Mouse (Mus musculus) midbrain, embryonic 10.5 days (tissue): Measurements from ENCODE around the gene Pde4c. TPM values are rescaled to one million over a fixed set of nuclear protein-coding genes. Genes with fewer than 3 reads are reported as not detected.

Experiments
- DNase-seq: peaks from one replicate; pipeline ENCODE4 v3.0.0-alpha.2; 2017; ENCODE audit warnings: low spot score
- H3K27ac ChIP-seq: fragments of 300-500 bp; sonication (generic); replicated peaks from 2 replicates; pipeline ENCODE4 v1.5.1; 2016; ENCODE audit warnings: mild to moderate bottlenecking
- H3K27me3 ChIP-seq: fragments of 300-500 bp; sonication (generic); 2 replicates; pipeline ENCODE4 v1.6.1; 2016; ENCODE audit warnings: low read depth, mild to moderate bottlenecking; ENCODE audit not compliant: poor library complexity, severe bottlenecking
- H3K36me3 ChIP-seq: fragments of 300-500 bp; sonication (generic); 2 replicates; pipeline ENCODE4 v1.6.1; 2016; ENCODE audit warnings: mild to moderate bottlenecking, moderate library complexity
- H3K4me1 ChIP-seq: fragments of 300-500 bp; sonication (generic); 2 replicates; pipeline ENCODE4 v1.6.1; 2016
- H3K4me3 ChIP-seq: fragments of 300-500 bp; sonication (generic); 2 replicates; pipeline ENCODE4 v1.5.1; 2016; ENCODE audit warnings: mild to moderate bottlenecking, moderate library complexity
- H3K9me3 ChIP-seq: fragments of 300-500 bp; sonication (generic); replicated peaks from 2 replicates; pipeline ENCODE4 v1.6.1; 2016; ENCODE audit warnings: mild to moderate bottlenecking
- WGBS: fragments of 180-500 bp; shearing (Covaris S2); methylation state at CpG from one replicate; pipeline ENCODE4 v1.1.7; 2016; 5-methylcytosine and 5-hydroxymethylcytosine counted together
- polyA plus RNA-seq: library from polyadenylated mRNA; unstranded; fragments of >200 nt; fragmentation: Nextera tagmentation; extraction: Ambion mirVana; gene quantifications from 2 replicates; pipeline ENCODE4 v1.2.1, GENCODE M21; 2016

Pde4c gene
- polyA plus RNA-seq, 1 experiment from 2014 or later, result 0.78 TPM

- peaks cover 76% of the 10 kb centered on the region for H3K36me3 ChIP-seq
- WGBS, result 89% methylated on average over 25 of the region's 25 CpGs
These were observed 63.0 kb downstream of the Pde4c start for GRCm38 (mm10) chr8:70786291-70787050.

GRCm38 (mm10) chr8:70787051-70787445, 63.5 kb downstream of the Pde4c start:
- WGBS, result 89% methylated on average over 3 of the region's 3 CpGs
- no peak for DNase-seq

More at GRCm38 (mm10) chr8:70786291-70787050, 63.0 kb downstream of the Pde4c start:
- H3K9me3 ChIP-seq, result no peaks in the 10 kb centered on the region
- H3K27me3 ChIP-seq, result peaks cover 54% of the 10 kb centered on the region
- no peak for DNase-seq
- H3K4me3 ChIP-seq, result no peak overlapping the region
- no peak overlapping the region for H3K27ac ChIP-seq
- H3K4me1 ChIP-seq, result peaks cover 30% of the 10 kb centered on the region

DNA sequence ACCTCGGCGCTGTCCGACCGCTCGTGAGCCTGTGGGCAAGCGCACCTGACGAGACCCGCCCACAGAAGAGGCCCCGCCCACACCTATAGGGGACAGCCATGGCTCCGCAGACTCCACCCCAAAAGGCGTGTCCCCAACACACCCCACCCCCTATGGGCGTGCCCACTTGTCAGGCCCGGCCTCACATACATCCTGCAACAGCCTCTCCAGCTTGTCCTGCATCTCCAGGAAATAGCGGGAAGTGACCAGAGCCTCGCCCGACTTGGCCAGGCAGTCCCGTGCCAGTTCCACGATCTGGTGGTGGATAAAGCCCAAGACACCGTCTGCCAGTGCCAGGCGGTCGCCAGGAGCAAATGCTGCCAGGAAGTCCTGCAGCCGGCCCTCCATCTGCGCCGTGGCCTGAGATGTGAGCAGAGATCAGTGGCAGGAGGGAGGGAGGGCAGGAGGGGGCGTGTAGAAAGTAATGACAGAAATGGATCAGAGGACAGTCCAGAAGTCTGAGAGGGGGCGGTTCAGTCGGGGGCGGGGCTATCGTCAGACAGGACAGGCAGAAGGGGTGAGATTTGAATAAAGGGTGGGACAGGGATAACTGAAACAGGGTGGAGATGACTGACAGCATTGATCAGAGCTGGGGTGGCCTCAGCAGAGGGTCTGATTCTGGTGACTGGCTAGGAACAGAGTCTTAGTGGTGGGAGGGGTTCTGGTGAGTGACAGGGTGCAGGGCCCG, 64.6 kb downstream of the Pde4c start:
- Histone ChIP-seq H3K9me3 (no peaks in the 10 kb centered on the region), H3K36me3 (peaks cover 61% of the 10 kb centered on the region), H3K27me3 (peaks cover 58% of the 10 kb centered on the region), H3K27ac (peak overlapping the region; percentile 29; the same call in 1 of the 2 replicates), H3K4me1 (peaks cover 46% of the 10 kb centered on the region), H3K4me3 (peak overlapping the region; percentile 39)
- WGBS, result 17% methylated on average over 30 of the region's 30 CpGs
- peak; percentile 70 for DNase-seq

More at GRCm38 (mm10) chr8:70787051-70787445, 63.5 kb downstream of the Pde4c start:
- Histone ChIP-seq H3K4me1 (peaks cover 36% of the 10 kb centered on the region), H3K27me3 (peaks cover 58% of the 10 kb centered on the region), H3K9me3 (no peaks in the 10 kb centered on the region), H3K36me3 (peaks cover 70% of the 10 kb centered on the region), H3K27ac (no peak overlapping the region), H3K4me3 (no peak overlapping the region)

GRCm38 (mm10) chr8:70789046-70789445, 65.5 kb downstream of the Pde4c start:
- H3K4me1 ChIP-seq, result peaks cover 51% of the 10 kb centered on the region
- H3K36me3 ChIP-seq, result peaks cover 52% of the 10 kb centered on the region
- no peaks in the 10 kb centered on the region for H3K9me3 ChIP-seq
- no peak for DNase-seq
- no peak overlapping the region for H3K4me3 ChIP-seq
- H3K27ac ChIP-seq, result no peak overlapping the region
- peaks cover 67% of the 10 kb centered on the region for H3K27me3 ChIP-seq
- 78% methylated on average over 10 of the region's 10 CpGs for WGBS

GRCm38 (mm10) chr8:70790846-70791245, 67.3 kb downstream of the Pde4c start:
- no peak for DNase-seq
- Histone ChIP-seq H3K36me3 (peaks cover 34% of the 10 kb centered on the region), H3K4me1 (peaks cover 54% of the 10 kb centered on the region), H3K4me3 (peak overlapping the region; percentile 62), H3K27ac (peak overlapping the region; percentile 86; the same call in 1 of the 2 replicates), H3K27me3 (peaks cover 84% of the 10 kb centered on the region), H3K9me3 (no peaks in the 10 kb centered on the region)
- 69% methylated on average over 8 of the region's 8 CpGs for WGBS

- Histone ChIP-seq H3K27ac (peak overlapping the region; percentile 86), H3K27me3 (peaks cover 86% of the 10 kb centered on the region), H3K4me3 (peak overlapping the region; percentile 62), H3K4me1 (peaks cover 59% of the 10 kb centered on the region), H3K9me3 (no peaks in the 10 kb centered on the region), H3K36me3 (peaks cover 29% of the 10 kb centered on the region)
- no peak for DNase-seq
- 86% methylated on average over 7 of the region's 7 CpGs for WGBS
These were observed 67.8 kb downstream of the Pde4c start for GRCm38 (mm10) chr8:70791294-70791701.

- peaks cover 67% of the 10 kb centered on the region for H3K4me1 ChIP-seq
- DNase-seq, result peak; percentile 98
- WGBS, result 6% methylated on average over 58 of the region's 58 CpGs
- peak overlapping the region; percentile 62 for H3K4me3 ChIP-seq
- H3K36me3 ChIP-seq, result peaks cover 21% of the 10 kb centered on the region
- H3K27me3 ChIP-seq, result peaks cover 84% of the 10 kb centered on the region
- peak overlapping the region; percentile 86 for H3K27ac ChIP-seq
- no peaks in the 10 kb centered on the region for H3K9me3 ChIP-seq
These were observed 68.6 kb downstream of the Pde4c start for GRCm38 (mm10) chr8:70791975-70792691.

DNA sequence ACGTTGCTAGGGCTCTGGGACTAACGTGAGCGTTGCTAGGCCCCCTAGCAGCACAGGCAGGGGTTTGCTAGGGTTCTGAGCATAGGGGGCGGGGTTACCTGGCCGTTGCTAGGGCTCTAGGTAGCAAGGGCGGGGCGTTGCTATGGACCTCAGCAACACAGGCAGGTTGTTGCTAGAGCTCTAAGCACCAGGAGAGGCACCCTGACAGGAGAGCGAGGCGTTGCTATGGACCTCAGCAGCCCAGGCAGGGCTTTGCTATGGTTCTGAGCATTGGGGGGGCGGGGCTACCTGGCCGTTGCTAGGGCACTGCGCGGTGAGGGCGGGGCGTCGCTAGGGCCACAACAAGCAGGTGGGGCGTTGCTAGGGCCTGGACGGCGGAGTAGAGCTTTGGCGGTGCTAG, 69.2 kb downstream of the Pde4c start:
- WGBS, result under 1% methylated on average over 20 of the region's 20 CpGs
- Histone ChIP-seq H3K36me3 (peaks cover 15% of the 10 kb centered on the region), H3K27ac (peak overlapping the region; percentile 86), H3K9me3 (no peaks in the 10 kb centered on the region), H3K27me3 (peaks cover 81% of the 10 kb centered on the region), H3K4me1 (peaks cover 68% of the 10 kb centered on the region), H3K4me3 (peak overlapping the region; percentile 62)
- no peak for DNase-seq

- peaks cover 2% of the 10 kb centered on the region for H3K36me3 ChIP-seq
- no peak overlapping the region for H3K4me3 ChIP-seq
- DNase-seq, result no peak
- H3K27ac ChIP-seq, result no peak overlapping the region
- peaks cover 63% of the 10 kb centered on the region for H3K4me1 ChIP-seq
- WGBS, result 87% methylated on average over 2 of the region's 2 CpGs
- no peaks in the 10 kb centered on the region for H3K9me3 ChIP-seq
- peaks cover 81% of the 10 kb centered on the region for H3K27me3 ChIP-seq
These were observed 70.7 kb downstream of the Pde4c start for GRCm38 (mm10) chr8:70794215-70794614.

- WGBS, result 90% methylated on average over 2 of the region's 2 CpGs
- peaks cover 63% of the 10 kb centered on the region for H3K4me1 ChIP-seq
- H3K9me3 ChIP-seq, result no peaks in the 10 kb centered on the region
- no peak overlapping the region for H3K27ac ChIP-seq
- peaks cover 81% of the 10 kb centered on the region for H3K27me3 ChIP-seq
- H3K36me3 ChIP-seq, result no peaks in the 10 kb centered on the region
- DNase-seq, result no peak
- 0 out of 2 replicates have a peak overlapping the region, but pooled peaks have one; percentile 4 for H3K4me3 ChIP-seq
These were observed 71.8 kb downstream of the Pde4c start for GRCm38 (mm10) chr8:70795370-70795769.

DNA sequence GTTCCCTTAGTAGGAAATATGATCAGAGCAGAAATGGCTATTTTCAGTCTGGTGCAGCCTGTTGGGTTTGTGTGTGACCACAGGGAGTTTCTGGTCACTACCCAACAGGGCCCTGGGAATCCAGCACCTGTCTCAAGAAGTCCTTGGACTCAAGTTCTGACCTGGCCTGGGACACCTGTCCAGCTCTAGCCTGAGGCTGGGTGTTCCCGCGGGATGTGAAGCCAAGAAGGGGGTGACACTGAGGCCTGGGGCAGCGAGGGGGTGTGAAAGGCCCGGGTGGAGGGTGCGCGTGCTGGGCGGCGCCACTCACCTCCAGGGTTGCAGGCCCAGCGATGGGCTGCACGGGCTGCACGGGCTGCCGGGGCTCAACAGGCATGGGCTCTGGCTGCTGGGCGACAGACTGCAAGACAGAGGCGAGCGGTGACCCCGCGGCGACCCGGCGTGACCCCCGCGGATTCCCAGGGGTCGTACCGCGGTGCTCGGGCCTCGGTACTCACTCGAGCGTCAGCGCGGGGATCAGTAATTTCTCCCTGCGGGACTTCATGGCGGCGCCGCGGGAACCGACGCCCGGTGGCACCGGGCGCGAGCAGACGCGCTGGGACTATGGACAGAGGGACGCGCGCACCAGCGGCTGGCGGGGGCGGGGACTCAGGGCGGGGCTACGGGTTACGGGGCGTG, 73.0 kb downstream of the Pde4c start:
- DNase-seq, result no peak
- H3K27me3 ChIP-seq, result peaks cover 81% of the 10 kb centered on the region
- no peaks in the 10 kb centered on the region for H3K36me3 ChIP-seq
- H3K4me1 ChIP-seq, result peaks cover 60% of the 10 kb centered on the region
- under 1% methylated on average over 54 of the region's 54 CpGs for WGBS
- H3K4me3 ChIP-seq, result peak overlapping the region; percentile 69
- no peaks in the 10 kb centered on the region for H3K9me3 ChIP-seq
- peak overlapping the region; percentile 86 for H3K27ac ChIP-seq
